Mouse (Mus musculus): ENCODE results near the gene Lce1h.

DNA sequence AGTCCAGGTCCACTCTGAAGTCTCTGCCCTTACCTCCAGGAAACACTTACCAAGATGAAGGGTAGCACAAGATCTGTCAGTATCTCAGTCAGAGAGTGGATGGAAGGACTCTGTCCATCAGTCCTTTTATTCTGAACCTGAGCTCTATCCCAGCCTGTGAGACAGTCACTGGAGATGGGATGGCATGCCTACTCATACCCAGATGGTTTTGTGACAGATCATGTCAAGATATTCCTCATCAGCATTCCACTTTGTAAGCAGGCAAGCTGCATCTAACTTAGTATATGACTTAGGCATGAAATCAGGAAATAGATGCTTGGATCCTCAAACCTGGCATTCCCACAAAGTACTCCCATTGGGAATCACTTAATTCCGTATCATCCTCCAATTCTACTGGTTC is 13.9 kb upstream of the Lce1h start, which contains the start of gene Lce1i:
- TF ChIP-seq CTCF (IDR thresholded peaks at IDR 0.05; ENCODE audit: low read depth) (no peak), EP300 (IDR thresholded peaks at IDR 0.05; ENCODE audit: low read depth) (no peak)

Data from liver, postnatal 0 days (tissue).